Mouse (Mus musculus) hindbrain, embryonic 14.5 days (tissue): ENCODE measurements around the gene Megf6. TPM values are rescaled to one million over a fixed set of nuclear protein-coding genes. Genes with fewer than 3 reads are reported as not detected.

Source experiments
- ATAC-seq: fragments of 200-750 bp; cut with Nextera tagmentation; 2 replicates; pipeline ENCODE4 v1.8.0; 2017; ENCODE audit warnings: moderate number of reproducible peaks, mild to moderate bottlenecking, moderate TSS enrichment, moderate library complexity; ENCODE audit not compliant: low FRiP score
- DNase-seq: peaks from one replicate; pipeline ENCODE4 v3.0.0-alpha.2; 2015; ENCODE audit warnings: low spot score
- H3K27ac ChIP-seq: fragments of 300-500 bp; sonication (generic); 2 replicates; pipeline ENCODE4 v1.5.1; 2014; ENCODE audit warnings: mild to moderate bottlenecking, moderate library complexity
- H3K27me3 ChIP-seq: fragments of 300-500 bp; sonication (generic); 2 replicates; pipeline ENCODE4 v1.6.1; 2014; ENCODE audit warnings: mild to moderate bottlenecking, low read length, mixed read lengths; ENCODE audit not compliant: control insufficient read depth, insufficient read depth
- H3K36me3 ChIP-seq: fragments of 300-500 bp; sonication (generic); replicated peaks from 2 replicates; pipeline ENCODE4 v1.6.1; 2014; ENCODE audit not compliant: control insufficient read depth, insufficient read depth
- H3K4me1 ChIP-seq: fragments of 300-500 bp; sonication (generic); replicated peaks from 2 replicates; pipeline ENCODE4 v1.6.1; 2014; ENCODE audit warnings: antibody characterized with exemption, low read length, mixed read lengths; ENCODE audit not compliant: control insufficient read depth, insufficient read depth
- H3K4me2 ChIP-seq: fragments of 300-500 bp; sonication (generic); replicated peaks from 2 replicates; pipeline ENCODE4 v1.6.1; 2014; ENCODE audit warnings: mild to moderate bottlenecking, moderate library complexity
- H3K4me3 ChIP-seq: fragments of 300-500 bp; sonication (generic); replicated peaks from 2 replicates; pipeline ENCODE4 v1.5.1; 2014; ENCODE audit warnings: mild to moderate bottlenecking, low read length
- H3K9ac ChIP-seq: fragments of 300-500 bp; sonication (generic); 2 replicates; pipeline ENCODE4 v1.6.1; 2014
- H3K9me3 ChIP-seq: fragments of 300-500 bp; sonication (generic); 2 replicates; pipeline ENCODE4 v1.6.1; 2016; ENCODE audit warnings: low read length; ENCODE audit not compliant: control insufficient read depth
- WGBS: fragments of 180-500 bp; shearing (Covaris S2); extraction: QIAGEN DNeasy Blood & Tissue Kit; methylation state at CpG from one replicate; pipeline ENCODE4 v1.1.7; 2014; 5-methylcytosine and 5-hydroxymethylcytosine counted together
- polyA plus RNA-seq: library from polyadenylated mRNA; unstranded; fragments of >200 nt; fragmentation: Nextera tagmentation; extraction: Ambion mirVana; gene quantifications from 2 replicates; pipeline ENCODE4 v1.2.1, GENCODE M21; 2014

The Megf6 gene
- polyA plus RNA-seq, 1 experiment from 2014 or later = 10.1 TPM

- 35% methylated on average over 4 of the region's 4 CpGs for WGBS
- Histone ChIP-seq H3K27ac (peak overlapping the region; percentile 68), H3K4me2 (no peak overlapping the region), H3K9me3 (no peaks in the 10 kb centered on the region), H3K36me3 (no peaks in the 10 kb centered on the region), H3K4me3 (no peak overlapping the region), H3K9ac (no peak overlapping the region), H3K4me1 (no peaks in the 10 kb centered on the region), H3K27me3 (no peaks in the 10 kb centered on the region)
- ATAC-seq (peak; percentile 65), DNase-seq (no peak)
Measured at GRCm38 (mm10) chr4:154312935-154313621, 142.5 kb downstream of the Megf6 start.

- DNase-seq = no peak
- Histone ChIP-seq H3K27me3 (no peaks in the 10 kb centered on the region), H3K4me1 (no peaks in the 10 kb centered on the region), H3K36me3 (no peaks in the 10 kb centered on the region), H3K9me3 (no peaks in the 10 kb centered on the region), H3K4me3 (no peak overlapping the region), H3K4me2 (no peak overlapping the region), H3K27ac (peak overlapping the region; percentile 68), H3K9ac (no peak overlapping the region)
- WGBS = 77% methylated on average over 11 of the region's 11 CpGs
- ATAC-seq = no peak
Measured at GRCm38 (mm10) chr4:154313622-154313967, 143.1 kb downstream of the Megf6 start.

Other genes starting within 250 kb of the Megf6 start
- gene A430005L14Rik, start 213.5 kb upstream of the Megf6 start, polyA plus RNA-seq = 57.3 and 60.5 TPM in 2 replicates
- gene Dffb, start 195.6 kb upstream of the Megf6 start, polyA plus RNA-seq = 8.0 and 10.0 TPM in 2 replicates
- 15.3 and 16.4 TPM in 2 replicates for gene Cep104, start 195.5 kb upstream of the Megf6 start, polyA plus RNA-seq
- 9.9 and 12.3 TPM in 2 replicates for gene Lrrc47, start 159.0 kb upstream of the Megf6 start, polyA plus RNA-seq
- 12.1 and 16.6 TPM in 2 replicates for gene Smim1, start 144.5 kb upstream of the Megf6 start, polyA plus RNA-seq
- gene Ccdc27, start 128.1 kb upstream of the Megf6 start, polyA plus RNA-seq = not detected in 2 replicates
- gene Trp73, start 30.5 kb upstream of the Megf6 start, polyA plus RNA-seq = 0.68 and 0.96 TPM in 2 replicates
- gene Wrap73, start 28.4 kb upstream of the Megf6 start, polyA plus RNA-seq = 35.3 and 36.3 TPM in 2 replicates
- gene Tprgl, start 10.1 kb upstream of the Megf6 start, polyA plus RNA-seq = 203 and 222 TPM in 2 replicates
- gene Arhgef16, start 130.9 kb downstream of the Megf6 start, polyA plus RNA-seq = 1.4 and 1.5 TPM in 2 replicates
- gene B230104I21Rik, start 165.4 kb downstream of the Megf6 start, polyA plus RNA-seq = not detected in 2 replicates